In the genomic region with DNA sequence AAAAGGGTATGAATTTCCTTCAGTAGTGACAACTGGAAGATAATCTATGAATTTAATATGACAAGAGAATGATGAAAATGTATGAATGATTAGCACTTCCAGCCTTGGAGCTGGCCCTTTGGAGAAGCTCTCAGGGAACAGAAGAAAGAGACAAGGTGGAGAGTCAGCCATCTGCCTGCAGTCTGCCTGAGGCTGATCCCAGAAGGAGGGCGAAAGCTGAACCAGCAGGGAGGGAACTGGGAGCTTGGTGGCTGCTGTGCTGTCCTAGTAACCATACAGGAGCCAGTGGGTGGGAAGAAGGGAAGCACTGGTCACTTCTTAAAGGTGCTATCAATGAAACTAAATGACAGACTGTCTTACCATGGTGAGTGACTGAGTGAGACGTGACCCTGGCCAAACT, we compare ENCODE assay signal across 13 mouse cellular contexts.
A peak's percentile ranks its signal among the peaks of the same experiment; 100 is the strongest.
DNase-seq lines count a peak whose midpoint lies in the region; ATAC-seq lines count a peak whose summit lies in the region.
"Had no signal": no experiment of that assay in that cellular context is flagged by ENCODE, and none has a peak within 500 bp of the region (broad histone marks: within the 10 kb centered on the region; RNA-seq: fewer than 3 reads in every experiment).

No protein-coding gene starts in this region.

- no peaks in the 10 kb centered on the region for H3K36me3 ChIP-seq in heart, embryonic 10.5 days
- no peaks in the 10 kb centered on the region for H3K36me3 ChIP-seq in heart, embryonic 11.5 days (ENCODE audit: control insufficient read depth, insufficient read depth, low read length)
- H3K36me3 ChIP-seq in neural tube, embryonic 13.5 days: peaks cover 19% of the 10 kb centered on the region
- H3K36me3 ChIP-seq in forebrain, embryonic 16.5 days (ENCODE audit: control insufficient read depth, insufficient read depth): peaks cover 4% of the 10 kb centered on the region; the same call in 1 of the 2 replicates

- ATAC-seq in heart, embryonic 11.5 days (replicated peaks; ENCODE audit: insufficient number of reproducible peaks, low FRiP score, low TSS enrichment): no peak
- 0 out of 2 replicates have a peak, but pooled peaks have one; percentile 38 for ATAC-seq in neural tube, embryonic 13.5 days (ENCODE audit: low read depth)
- peak; percentile 41; the same call in 1 of the 2 replicates for ATAC-seq in forebrain, embryonic 16.5 days
- ATAC-seq: Patski had no signal

- WGBS in heart, embryonic 10.5 days: 61% methylated on average over 2 of the region's 2 CpGs
- 81% methylated on average over 2 of the region's 2 CpGs for WGBS in heart, embryonic 11.5 days (ENCODE audit: insufficient replicate concordance)
- 51% methylated on average over 2 of the region's 2 CpGs for WGBS in neural tube, embryonic 13.5 days
- WGBS in forebrain, embryonic 16.5 days: 70% methylated on average over 2 of the region's 2 CpGs

- no peak overlapping the region for H3K4me3 ChIP-seq in heart, embryonic 10.5 days
- no peak overlapping the region for H3K4me3 ChIP-seq in heart, embryonic 11.5 days (ENCODE audit: low read depth, low read length)
- H3K4me3 ChIP-seq in neural tube, embryonic 13.5 days: no peak overlapping the region
- H3K4me3 ChIP-seq in forebrain, embryonic 16.5 days (replicated peaks; ENCODE audit: low read length): no peak overlapping the region
- H3K4me3 ChIP-seq: erythroblast, embryonic 14.5 days; layer of hippocampus, adult 2 months had no signal

- H3K4me1 ChIP-seq in heart, embryonic 10.5 days: peaks cover 59% of the 10 kb centered on the region
- H3K4me1 ChIP-seq in heart, embryonic 11.5 days (ENCODE audit: control insufficient read depth, insufficient read depth, low read length): peaks cover 32% of the 10 kb centered on the region
- H3K4me1 ChIP-seq in neural tube, embryonic 13.5 days (replicated peaks): peaks cover 18% of the 10 kb centered on the region
- peaks cover 33% of the 10 kb centered on the region for H3K4me1 ChIP-seq in forebrain, embryonic 16.5 days (replicated peaks; ENCODE audit: control insufficient read depth, insufficient read depth, low read length)

- no peak overlapping the region for H3K4me2 ChIP-seq in heart, embryonic 11.5 days
- no peak overlapping the region for H3K4me2 ChIP-seq in neural tube, embryonic 13.5 days
- no peak overlapping the region for H3K4me2 ChIP-seq in forebrain, embryonic 16.5 days (ENCODE audit: low read length)
- H3K4me2 ChIP-seq: liver, embryonic 11.5 days had no signal

- H3K27ac ChIP-seq in heart, embryonic 10.5 days: peak overlapping the region; percentile 2; the same call in 1 of the 2 replicates
- no peak overlapping the region for H3K27ac ChIP-seq in heart, embryonic 11.5 days (ENCODE audit: low read depth, low read length)
- no peak overlapping the region; the same call in 1 of the 2 replicates for H3K27ac ChIP-seq in neural tube, embryonic 13.5 days (replicated peaks)
- H3K27ac ChIP-seq in forebrain, embryonic 16.5 days (ENCODE audit: low read length): peak overlapping the region; percentile 23; the same call in 1 of the 2 replicates
- H3K27ac ChIP-seq: layer of hippocampus, adult 2 months had no signal

- no peak overlapping the region for H3K9ac ChIP-seq in heart, embryonic 11.5 days (ENCODE audit: low read depth, low read length)
- no peak overlapping the region for H3K9ac ChIP-seq in neural tube, embryonic 13.5 days
- no peak overlapping the region for H3K9ac ChIP-seq in forebrain, embryonic 16.5 days (replicated peaks; ENCODE audit: low read depth, low read length)

- H3K9me3 ChIP-seq in heart, embryonic 10.5 days: no peaks in the 10 kb centered on the region
- H3K9me3 ChIP-seq in heart, embryonic 11.5 days (replicated peaks; ENCODE audit: control insufficient read depth, low read length): no peaks in the 10 kb centered on the region
- H3K9me3 ChIP-seq in neural tube, embryonic 13.5 days: no peaks in the 10 kb centered on the region
- no peaks in the 10 kb centered on the region for H3K9me3 ChIP-seq in forebrain, embryonic 16.5 days (ENCODE audit: control insufficient read depth, low read length)

- DNase-seq in heart, embryonic 10.5 days (ENCODE audit: low spot score): no peak
- no peak for DNase-seq in neural tube, embryonic 10.5 days (ENCODE audit: extremely low spot score, low spot score)
- DNase-seq in kidney, postnatal 14 days: no peak
- DNase-seq in ovary, postnatal 10 days (ENCODE audit: low spot score): no peak
- DNase-seq: adrenal gland, adult 8-10 months; kidney, adult 8-10 months had no signal

- no peaks in the 10 kb centered on the region for H3K27me3 ChIP-seq in heart, embryonic 10.5 days (ENCODE audit: insufficient read depth, poor library complexity, severe bottlenecking)
- H3K27me3 ChIP-seq in heart, embryonic 11.5 days (ENCODE audit: control insufficient read depth, insufficient read depth, low read length): no peaks in the 10 kb centered on the region
- H3K27me3 ChIP-seq in neural tube, embryonic 13.5 days: no peaks in the 10 kb centered on the region
- H3K27me3 ChIP-seq in forebrain, embryonic 16.5 days (replicated peaks; ENCODE audit: control insufficient read depth, insufficient read depth, low read length): no peaks in the 10 kb centered on the region
- H3K27me3 ChIP-seq: Patski had no signal

Comparison
In these comparisons a context has a peak if more than half of its experiments do, and no peak if none do; other contexts are left out.
1. H3K27ac ChIP-seq: peak in heart, embryonic 10.5 days (single experiment) and forebrain, embryonic 16.5 days (single experiment); none in heart, embryonic 11.5 days (single experiment) and neural tube, embryonic 13.5 days (single experiment).